Mouse (Mus musculus) cortical plate, adult 2 months (tissue): ENCODE measurements at regions not wholly inside any gene's neighbourhood (a gene's known extent, or its start where the extent isn't known, plus 50 kb on each side); places are given as distances from the start of the nearest gene placed in this dataset.

Experiments
- CTCF ChIP-seq: fragments of 200-500 bp; IDR thresholded peaks from 2 replicates; pipeline ENCODE4 v1.5.1; 2011; ENCODE audit warnings: mild to moderate bottlenecking, control low read depth, low read length; ENCODE audit not compliant: insufficient read depth; ENCODE audit errors: extremely low read depth
- POLR2A ChIP-seq: fragments of 200-500 bp; IDR thresholded peaks from 2 replicates; pipeline ENCODE4 v1.6.1; 2011; ENCODE audit warnings: mild to moderate bottlenecking, low read length, control low read depth; ENCODE audit not compliant: insufficient read depth; ENCODE audit errors: extremely low read depth

GRCm38 (mm10) chr10:96696571-96696970 lies 79.8 kb downstream of the Btg1 start:
- TF ChIP-seq CTCF (no peak), POLR2A (no peak)
